Mouse (Mus musculus): ENCODE measurements around the gene Hand2. TPM values are rescaled to one million over a fixed set of nuclear protein-coding genes. Genes with fewer than 3 reads are reported as not detected.
A peak's percentile ranks its signal among the peaks of the same experiment; 100 is the strongest.

Hand2 gene
- total RNA-seq, 2 experiments from 2014 or later = 52.5 to 58.9 TPM

DNA sequence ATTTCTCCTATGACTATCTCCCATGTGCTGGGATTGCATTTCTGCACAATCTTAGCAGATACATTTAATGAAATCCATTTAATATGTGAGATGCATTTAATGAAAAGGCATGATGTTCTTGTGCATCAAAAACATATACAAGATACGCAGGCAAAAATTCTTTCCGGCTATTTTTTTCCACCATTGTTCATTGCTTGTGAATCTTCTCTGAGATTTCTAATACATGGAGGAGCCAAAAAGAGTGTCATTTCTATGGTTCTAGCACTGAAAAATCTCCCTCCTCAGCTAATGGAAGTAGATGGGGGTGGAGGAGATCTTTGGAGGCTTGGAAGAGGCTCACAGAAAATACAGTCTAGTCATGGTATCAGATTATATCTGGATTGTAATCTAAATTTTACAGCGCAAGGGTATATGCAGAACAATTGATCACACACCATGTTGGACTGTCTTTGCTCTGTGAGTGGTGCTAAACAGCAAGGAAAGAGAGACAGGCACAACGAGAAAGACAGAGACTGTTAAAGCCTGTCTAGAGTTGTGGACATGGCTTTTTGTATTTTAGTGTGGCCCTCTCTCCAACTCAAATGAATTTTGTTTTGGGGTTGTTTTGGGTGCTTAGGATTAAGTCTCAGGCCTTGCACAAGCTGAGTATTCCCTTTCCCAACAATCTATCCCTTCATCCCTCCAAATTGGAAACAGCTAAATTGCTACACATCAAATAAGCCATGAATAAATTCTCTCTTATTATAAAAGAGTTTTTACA is 16.7 kb downstream of the Hand2 start:
- no peak for DNase-seq
- intact Hi-C loops (cut with DNase I) = loop anchor here (10.0 kb wide), 2 partner anchors 613 to 783 kb away; partner anchors contain the start of genes Cep44 and Fbxo8

DNA sequence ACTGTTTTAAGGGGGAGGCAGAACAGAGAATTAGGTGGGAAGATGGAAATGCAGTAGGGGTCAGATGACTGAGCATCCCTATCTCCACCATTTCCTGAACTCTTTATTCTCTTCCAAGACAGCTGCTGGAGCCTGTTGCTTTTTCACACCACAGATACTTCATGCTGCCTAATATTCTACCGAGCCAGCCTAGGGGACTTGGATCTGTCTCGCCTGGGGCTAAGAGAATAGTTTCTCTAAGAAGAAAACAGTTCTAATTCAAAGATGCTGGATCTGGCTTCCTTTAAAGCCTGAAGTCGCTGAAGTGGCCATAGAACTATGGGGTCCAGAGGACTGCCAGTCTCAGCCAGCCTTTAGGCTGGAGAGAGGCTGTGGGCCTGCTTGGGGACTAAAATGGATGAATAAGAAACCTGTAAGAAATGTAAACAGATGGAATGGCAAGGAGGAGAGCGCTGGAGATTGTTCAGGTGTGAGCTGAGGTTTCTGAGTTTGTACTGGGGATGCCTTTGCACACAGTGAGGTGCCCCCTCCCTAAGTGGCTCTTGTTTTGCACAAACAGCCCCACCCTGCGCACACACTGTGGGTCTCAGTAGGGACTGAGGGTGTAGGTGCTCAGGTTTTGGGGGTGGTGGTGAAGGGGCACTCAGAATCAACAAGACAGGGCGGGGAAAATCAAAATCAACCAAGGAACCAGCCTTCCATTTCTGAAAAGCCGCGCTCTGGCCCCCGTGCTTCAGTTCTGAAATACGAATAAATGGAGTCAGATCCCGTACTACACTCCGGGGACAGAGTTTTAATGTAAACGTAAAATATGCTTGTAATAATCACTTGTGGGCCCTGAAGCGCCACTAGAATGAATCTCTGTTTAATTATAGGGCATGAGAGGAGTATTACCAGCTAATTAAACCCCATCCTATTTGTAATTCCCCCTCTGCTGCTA is 19.2 kb downstream of the Hand2 start:
- intact Hi-C loops (cut with DNase I) = loop anchor here (5.0 to 10.0 kb wide), 4 partner anchors 167 to 785 kb away; partner anchors contain the start of genes Cep44, Fbxo8 and Galnt7
- DNase-seq = no peak

DNA sequence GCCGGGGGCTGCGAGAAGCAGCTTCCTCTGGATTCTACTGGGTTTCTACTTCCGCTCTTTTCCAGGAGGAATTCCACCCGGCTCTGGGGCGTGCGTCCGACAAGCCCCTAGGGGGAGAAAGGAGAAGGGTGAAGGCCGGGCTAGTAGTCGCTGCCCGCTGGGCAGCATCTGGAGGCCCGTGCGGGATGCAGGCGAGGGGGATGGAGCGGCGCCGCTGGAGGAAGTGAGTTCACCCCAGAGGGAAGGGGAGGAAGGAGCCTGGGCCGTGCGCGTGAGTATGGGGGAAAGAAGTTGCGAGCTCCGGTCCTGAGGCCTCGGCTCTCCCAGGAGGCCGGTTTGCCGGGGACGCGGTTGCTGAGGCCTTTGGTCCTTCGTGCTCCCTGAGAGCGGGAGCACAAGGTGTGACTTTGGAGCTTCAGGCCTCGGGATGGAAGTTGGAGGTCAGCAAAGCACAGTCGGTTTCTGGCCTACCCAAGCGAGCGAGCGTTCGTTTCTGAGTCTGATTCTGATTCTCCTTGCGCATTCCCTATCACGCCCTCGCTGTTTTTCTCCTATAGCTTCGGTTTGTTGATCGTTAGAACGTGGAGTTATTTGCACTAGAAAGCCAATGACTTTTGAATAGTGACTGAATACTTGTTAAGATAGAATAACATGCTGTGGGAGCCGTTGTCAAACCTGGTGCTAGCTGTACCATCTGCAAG is 20.2 kb downstream of the Hand2 start:
- DNase-seq = peak; percentile 68 to 72
- intact Hi-C loops (cut with DNase I) = loop anchor here (5.0 to 10.0 kb wide), 2 partner anchors 166 to 314 kb away; partner anchors contain the start of gene Galnt7

DNA sequence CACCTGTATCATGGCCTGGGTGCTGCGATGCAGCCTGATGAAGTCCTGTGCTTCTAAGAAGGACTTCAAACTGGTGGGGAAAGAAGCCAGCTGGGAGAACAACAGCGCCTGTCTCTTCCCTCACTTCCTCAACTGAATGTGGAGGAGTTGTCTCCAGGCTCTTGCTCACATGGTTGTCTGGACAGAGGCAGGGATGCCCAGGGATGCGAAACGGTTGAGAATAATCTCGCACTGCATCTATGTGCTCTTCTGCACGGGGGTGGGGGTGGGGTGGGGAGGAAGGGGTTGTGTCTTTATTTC is 20.7 kb downstream of the Hand2 start:
- intact Hi-C loops (cut with DNase I) = loop anchor here (5.0 to 10.0 kb wide), 2 partner anchors 166 to 313 kb away; partner anchors contain the start of gene Galnt7
- DNase-seq = no peak

DNA sequence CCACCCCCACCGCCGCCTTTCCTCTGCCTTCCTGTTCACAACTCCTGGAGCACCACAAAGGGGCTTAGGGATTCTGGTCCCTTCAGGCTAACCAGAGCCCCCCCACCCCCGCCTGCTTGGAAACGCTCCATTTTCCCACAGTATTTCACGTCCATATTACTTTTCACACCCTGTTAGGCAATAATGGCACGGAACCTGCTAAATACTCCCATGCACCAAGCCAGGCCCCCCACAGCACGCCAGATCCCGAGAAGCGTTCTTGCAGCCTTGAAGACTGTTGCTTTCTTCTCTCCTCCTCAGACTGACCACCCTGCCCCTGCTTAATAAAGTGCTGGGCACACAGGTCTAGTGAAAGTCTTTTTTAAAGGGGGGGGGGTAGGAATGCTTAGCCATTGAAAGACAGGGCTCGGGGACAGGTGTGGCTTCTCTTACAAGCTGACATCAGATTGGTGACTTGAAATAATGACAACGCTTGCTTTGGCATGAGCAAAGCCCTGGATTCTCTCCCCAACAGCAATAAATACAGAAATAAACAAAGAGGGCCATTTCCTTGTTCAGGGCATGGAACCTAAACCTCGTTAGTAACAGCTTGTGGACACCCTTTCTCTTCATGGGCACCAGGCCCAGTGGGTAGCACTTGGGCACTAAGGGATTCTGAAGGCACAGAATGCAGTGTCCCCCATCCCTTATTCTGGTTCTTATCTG is 21.8 kb downstream of the Hand2 start:
- DNase-seq = no peak
- intact Hi-C loops (cut with DNase I) = loop anchor here (5.0 to 10.0 kb wide), 2 partner anchors 165 to 312 kb away; partner anchors contain the start of gene Galnt7

DNA sequence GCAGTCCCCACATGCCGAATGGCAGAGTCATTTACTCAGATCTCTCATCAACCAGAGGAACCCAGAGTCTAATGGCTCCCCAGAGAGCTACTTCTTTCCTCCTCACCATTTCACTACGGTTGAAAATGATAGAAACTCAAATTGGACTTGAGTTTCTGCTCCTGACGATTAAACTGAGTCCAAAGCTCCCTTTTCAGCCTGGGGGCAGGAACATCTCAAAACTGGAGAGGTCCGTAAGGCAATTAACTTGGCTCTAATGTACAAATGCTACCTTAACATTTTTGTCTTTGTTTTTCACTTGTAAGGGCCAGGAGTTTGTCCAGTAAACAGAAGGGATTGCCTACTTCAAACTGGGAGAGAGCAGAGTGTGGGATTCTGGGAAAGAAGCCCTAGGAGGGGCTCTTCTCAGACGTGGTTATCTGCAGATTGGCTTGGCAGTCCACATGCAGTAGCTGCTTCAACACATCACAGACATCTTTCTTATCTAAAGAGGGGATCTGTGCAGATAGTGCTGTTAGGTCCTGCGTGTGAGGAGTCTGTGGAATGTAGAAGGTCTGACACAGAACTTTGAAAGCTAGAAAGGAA is 23.0 kb downstream of the Hand2 start:
- DNase-seq = no peak
- intact Hi-C loops (cut with DNase I) = loop anchor here (5.0 to 10.0 kb wide), 2 partner anchors 163 to 311 kb away; partner anchors contain the start of gene Galnt7

DNA sequence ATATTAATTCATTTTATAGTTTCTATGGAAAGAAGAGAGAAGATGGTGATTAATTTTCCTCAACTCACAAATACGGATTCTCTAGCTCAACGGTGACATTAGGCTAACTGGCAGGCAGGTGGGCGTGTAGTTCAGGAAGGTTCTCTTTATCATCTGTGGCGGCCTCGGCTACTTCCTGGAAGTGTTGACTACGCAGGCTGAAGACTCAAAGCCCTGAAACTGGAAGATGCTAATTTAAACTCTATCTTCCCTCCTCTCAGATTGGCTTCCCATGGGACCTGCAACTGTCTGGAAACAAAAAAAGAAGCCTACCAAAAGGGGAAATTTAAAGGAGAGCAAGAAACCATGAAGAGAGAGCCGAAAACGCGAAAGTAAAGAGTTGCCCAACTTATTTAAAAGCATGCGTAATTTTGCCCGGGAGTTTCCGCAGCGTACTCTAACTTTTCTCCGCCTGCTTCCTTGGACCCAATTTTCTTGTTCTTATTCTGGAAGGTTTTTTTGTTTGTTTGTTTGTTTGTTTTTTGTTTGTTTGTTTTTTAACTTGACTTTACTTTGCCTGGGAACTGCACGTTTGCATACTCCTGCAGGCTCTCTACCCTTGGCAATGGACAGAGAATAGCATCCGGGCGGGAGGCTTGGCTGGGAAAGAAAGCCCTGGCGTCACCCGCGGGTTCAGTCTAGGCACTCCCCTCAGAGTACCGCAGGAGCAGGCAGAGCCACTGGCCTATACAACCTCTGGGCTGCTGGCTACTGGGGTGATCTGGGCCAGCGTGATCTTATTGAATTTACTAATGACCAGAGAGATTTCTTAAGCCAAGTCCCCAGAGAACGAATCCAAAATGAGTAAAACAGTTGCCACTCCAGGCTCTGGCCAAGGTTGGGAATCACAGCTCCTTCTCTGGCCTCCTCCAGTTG is 24.4 kb downstream of the Hand2 start:
- intact Hi-C loops (cut with DNase I) = loop anchor here (5.0 to 10.0 kb wide), 2 partner anchors 162 to 310 kb away; partner anchors contain the start of gene Galnt7
- DNase-seq = peak in 1 of 2 experiments; percentile 32

DNA sequence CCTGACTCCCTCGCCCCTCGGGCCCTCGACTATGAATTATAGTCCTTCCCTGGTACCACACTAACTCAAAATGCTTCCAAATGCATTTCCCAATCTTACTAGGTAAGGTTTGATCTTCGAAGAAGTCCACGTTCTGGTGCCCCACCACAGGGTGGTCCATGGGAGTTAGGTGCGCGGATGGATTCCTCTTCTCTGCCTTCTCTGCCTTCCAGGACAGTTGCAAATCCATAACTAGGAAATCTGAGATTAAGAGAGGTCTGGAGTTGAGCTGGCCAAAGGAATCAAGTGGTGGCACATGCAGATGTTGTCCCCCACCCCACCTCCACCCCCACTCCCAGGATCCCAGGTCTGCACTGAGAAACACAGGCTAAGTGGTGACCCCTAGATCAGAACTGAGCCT is 25.6 kb downstream of the Hand2 start:
- intact Hi-C loops (cut with DNase I) = loop anchor here (10.0 kb wide), 1 partner anchor 308 kb away; the partner anchor contains the start of gene Galnt7

DNA sequence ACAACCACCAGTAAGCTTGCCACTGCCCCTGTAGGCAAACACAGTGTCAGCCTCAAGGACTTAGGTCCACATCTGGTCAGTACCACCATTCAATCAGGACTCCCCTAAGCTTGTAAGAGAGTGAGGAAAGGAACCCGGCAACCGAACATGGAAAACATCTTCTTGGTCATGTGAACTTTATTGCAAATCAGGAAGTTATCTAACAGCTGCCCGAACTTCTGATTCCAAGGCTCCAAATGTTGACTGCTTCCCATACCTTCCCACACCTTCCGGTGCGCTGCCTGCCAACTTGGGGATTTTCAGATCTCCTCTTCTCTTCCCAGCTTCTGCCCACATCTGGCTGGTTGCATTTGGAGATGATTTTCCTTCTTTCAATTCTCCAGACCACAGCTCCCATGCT is 26.4 kb downstream of the Hand2 start:
- no peak for DNase-seq
- intact Hi-C loops (cut with DNase I) = loop anchor here (10.0 kb wide), 1 partner anchor 308 kb away; the partner anchor contains the start of gene Galnt7

More for the DNA sequence above, 25.6 kb downstream of the Hand2 start:
- no peak for DNase-seq

DNA sequence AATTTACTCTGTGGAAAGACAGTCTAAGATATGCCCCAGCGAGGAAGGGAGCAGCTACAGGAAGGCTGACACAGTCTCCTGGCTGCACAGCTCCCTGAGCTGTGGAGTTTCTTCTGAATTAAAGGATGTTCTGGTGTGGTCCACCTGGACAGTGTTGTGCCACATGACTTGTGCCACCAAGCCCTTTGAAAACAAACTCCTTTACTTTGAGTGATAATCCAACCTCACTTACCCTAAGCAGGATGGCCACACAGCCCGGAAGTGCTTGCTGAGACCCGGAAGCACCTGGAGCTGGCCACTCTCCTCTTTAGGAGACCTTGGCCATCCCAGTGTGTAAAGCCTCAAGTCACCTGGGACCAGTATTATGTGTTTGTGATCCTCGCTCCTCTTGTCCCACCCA is 27.5 kb downstream of the Hand2 start:
- intact Hi-C loops (cut with DNase I) = loop anchor here (1.0 to 10.0 kb wide), 2 partner anchors 17 to 307 kb away; partner anchors contain the start of gene Galnt7
- no peak for DNase-seq

DNA sequence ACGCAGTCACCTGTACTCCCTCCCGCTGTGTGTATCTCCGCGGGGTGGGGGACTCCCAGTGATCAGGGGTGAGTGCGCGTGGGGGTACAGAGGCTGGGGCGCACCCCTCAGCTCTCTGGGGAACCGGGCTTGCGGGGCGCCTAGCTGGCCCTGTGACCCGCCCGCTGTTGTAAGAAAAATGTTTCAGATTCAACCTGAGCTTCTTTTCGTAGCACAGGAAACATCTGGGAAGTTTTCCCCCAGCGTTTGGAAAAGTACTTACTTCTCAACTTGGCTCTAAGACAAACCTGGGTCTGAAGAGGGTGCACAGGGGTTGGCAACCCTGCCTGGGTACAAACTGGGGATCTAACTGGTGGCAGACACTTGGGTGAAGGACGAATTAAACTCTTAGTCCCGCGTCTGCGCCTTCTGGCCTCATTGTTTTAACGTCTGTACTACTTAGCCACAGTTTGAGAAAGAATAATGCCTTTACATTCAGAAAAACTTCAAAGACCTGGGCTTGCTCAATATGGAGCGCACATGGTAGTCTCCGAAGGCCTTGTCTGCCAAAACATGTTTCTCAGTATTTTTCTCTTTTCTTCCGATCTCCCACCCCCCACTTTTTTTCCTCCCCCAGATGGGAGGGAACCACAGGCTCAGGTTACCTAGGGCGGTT is 28.2 kb downstream of the Hand2 start:
- intact Hi-C loops (cut with DNase I) = loop anchor here (1.0 to 10.0 kb wide), 2 partner anchors 18 to 306 kb away; partner anchors contain the start of gene Galnt7
- DNase-seq = peak in 1 of 2 experiments; percentile 13

DNA sequence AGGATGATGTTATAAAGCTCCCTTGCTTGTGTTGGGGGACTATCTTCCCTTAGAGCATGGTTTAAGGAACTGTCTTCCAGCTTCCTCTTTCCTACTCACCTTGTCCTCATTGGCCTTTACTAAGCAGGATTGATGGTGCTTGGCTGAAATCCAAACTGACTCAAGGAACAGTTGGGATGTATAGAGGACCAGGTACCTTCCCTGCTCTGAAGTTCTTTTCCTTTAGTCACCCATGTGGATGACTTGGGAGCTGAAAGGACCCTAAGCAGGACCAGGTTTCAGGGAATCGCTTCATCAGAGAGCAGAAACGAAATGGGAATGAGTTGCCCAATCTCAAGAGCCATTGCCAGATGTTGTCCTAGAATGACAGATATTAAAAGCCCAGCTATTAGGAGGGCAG is 31.1 kb downstream of the Hand2 start:
- no peak for DNase-seq
- intact Hi-C loops (cut with DNase I) = loop anchor here (5.0 kb wide), 2 partner anchors 180 to 670 kb away; no protein-coding TSS in a partner anchor

DNA sequence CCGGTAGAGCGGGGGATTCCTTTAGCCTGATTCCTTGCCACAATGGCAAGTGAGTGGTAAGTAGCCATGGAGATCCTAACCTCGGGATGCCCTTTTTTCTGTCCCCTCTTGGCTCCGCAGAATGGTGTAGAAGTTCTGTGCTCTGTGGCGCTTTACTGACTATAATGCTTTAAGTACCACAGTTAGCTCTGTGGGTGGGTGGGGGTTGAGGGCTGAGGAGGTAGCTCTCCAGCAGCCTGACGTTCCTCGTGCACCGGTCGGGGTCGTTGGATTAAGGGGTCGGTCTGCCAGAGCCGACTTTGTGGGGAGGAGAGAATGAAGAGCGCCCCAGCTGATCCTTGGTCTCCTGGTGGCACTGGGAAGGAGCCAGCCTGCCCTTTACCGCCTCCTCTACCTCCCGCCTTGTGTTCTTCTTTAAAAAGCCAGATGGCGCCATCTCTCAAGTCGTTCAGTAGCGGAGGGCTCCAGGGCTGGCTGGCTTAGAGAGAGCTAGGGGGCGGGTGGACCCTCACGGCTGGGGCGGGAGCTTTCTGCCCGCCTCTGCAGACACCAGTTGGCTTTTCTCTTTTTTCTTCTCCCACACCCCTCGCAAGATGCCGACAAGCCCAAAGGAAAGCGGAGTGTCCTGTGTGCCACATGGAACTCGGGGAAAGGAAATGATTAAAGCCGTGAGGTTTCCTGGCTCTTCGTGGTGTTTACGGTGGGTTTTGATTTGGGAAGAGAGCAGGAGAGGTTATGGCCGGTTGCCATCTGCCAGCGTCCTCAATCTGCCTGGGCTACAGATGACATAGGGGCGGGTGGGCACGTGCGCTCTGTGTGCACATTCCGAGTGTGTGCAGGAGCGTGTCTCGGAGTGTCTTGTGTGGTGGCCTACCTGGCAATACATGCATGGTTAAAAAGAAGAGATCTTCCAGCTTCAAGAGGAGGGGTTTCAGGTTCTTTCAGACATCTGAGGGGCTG is 32.8 kb downstream of the Hand2 start:
- intact Hi-C loops (cut with DNase I) = loop anchor here (1.0 to 5.0 kb wide), 3 partner anchors 73 to 671 kb away; no protein-coding TSS in a partner anchor
- peak; percentile 78 for DNase-seq

DNA sequence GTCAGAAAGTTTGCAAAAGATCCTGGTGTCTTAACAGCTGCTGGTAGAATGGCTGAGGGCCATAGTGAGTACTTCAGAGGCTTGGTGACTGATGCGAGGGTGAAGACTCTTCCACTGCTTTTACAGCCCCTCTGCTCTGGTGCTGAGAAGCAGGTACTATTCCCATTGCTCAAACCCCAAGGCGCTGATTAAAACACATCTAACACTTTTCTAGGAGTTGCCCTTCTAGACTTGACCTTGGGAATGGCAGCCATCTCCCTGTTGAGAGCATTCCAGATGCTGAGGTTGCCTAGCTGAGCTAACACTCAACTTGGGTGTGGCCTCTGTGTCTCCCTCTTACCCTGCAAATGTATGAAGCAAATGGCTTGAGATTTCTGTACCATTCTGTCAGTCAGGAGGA is 34.1 kb downstream of the Hand2 start:
- intact Hi-C loops (cut with DNase I) = loop anchor here (1.0 to 5.0 kb wide), 5 partner anchors 47 to 673 kb away; partner anchors contain the start of gene Sap30

DNA sequence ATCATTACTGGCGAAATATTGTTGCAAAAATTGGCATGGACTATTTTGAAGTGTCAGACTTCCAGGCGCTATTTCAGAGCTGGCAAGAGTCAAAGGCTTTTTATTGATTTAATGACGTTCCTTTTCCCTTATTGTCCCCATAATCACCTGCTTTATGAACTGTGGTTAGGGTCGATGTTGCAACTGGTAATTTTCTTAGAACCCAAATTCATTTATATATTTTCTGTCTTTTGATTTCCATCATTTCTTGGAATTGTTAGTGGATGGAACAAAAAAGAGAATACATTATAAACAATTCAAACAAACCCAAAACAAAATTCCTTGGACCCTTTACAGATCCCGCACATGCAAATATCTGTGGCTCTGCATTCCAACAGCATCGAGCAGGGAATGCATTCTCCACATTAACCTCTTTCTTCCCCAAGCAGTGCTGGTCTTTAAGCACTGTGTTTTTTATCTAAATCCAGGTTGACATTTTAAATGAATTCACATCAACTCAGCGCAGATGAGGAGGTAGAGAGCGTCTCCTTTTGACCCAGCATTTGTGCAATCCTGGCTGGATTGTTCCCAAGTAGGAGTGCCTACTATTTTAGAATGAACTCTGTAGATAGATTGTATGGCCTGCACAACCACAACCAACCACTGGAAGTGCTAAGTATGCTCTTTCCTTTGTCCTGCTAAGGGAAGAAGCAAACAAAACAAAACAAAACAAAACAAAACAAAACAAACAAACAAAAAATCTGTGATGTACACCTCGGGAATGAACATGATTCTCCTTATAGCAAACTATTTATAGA is 35.9 kb downstream of the Hand2 start:
- peak; percentile 60 to 63 for DNase-seq
- intact Hi-C loops (cut with DNase I) = loop anchor here (5.0 kb wide), 2 partner anchors 46 to 131 kb away; partner anchors contain the start of gene Sap30

More for the DNA sequence above, 34.1 kb downstream of the Hand2 start:
- peak in 1 of 2 experiments; percentile 39 for DNase-seq
